Mouse (Mus musculus): ENCODE data around the gene Angptl4. TPM values are rescaled to one million over a fixed set of nuclear protein-coding genes. Genes with fewer than 3 reads are reported as not detected.
"Not testable (repeated sequence)": the region's sequence is repeated elsewhere in the genome, so short reads cannot be mapped to it uniquely, and the experiment has no call there.

The Angptl4 gene
- polyA plus RNA-seq, 1 experiment from 2014 or later, result 20.6 TPM

- ATAC-seq (ENCODE audit: low FRiP score), result no peak
- Histone ChIP-seq H3K4me2 (no peak overlapping the region), H3K4me3 (ENCODE audit: low read depth, low read length) (no peak overlapping the region), H3K4me1 (ENCODE audit: control insufficient read depth, insufficient read depth, low read length) (peaks cover 29% of the 10 kb centered on the region), H3K9ac (ENCODE audit: low read length) (no peak overlapping the region; the same call in 1 of the 2 replicates), H3K9me3 (ENCODE audit: control insufficient read depth, low read length) (no peaks in the 10 kb centered on the region), H3K27ac (ENCODE audit: low read depth, low read length) (no peak overlapping the region), H3K27me3 (ENCODE audit: control insufficient read depth, insufficient read depth, low read length) (no peaks in the 10 kb centered on the region), H3K36me3 (ENCODE audit: control insufficient read depth, insufficient read depth, low read length) (no peaks in the 10 kb centered on the region; the same call in 1 of the 2 replicates)
- DNase-seq (ENCODE audit: low spot score, missing footprints), result peak; percentile 78
- 82% methylated on average over 10 of the region's 10 CpGs for WGBS
Measured at GRCm38 (mm10) chr17:33755418-33756107, 26.1 kb downstream of the Angptl4 start.

- H3K4me1 ChIP-seq (ENCODE audit: control insufficient read depth, insufficient read depth, low read length), result peaks cover 29% of the 10 kb centered on the region
- H3K4me3 ChIP-seq (ENCODE audit: low read depth, low read length), result no peak overlapping the region
- peak; percentile 74 for DNase-seq (ENCODE audit: low spot score, missing footprints)
- ATAC-seq (ENCODE audit: low FRiP score), result no peak
- no peak overlapping the region for H3K27ac ChIP-seq (ENCODE audit: low read depth, low read length)
- no peaks in the 10 kb centered on the region for H3K9me3 ChIP-seq (ENCODE audit: control insufficient read depth, low read length)
- no peaks in the 10 kb centered on the region for H3K27me3 ChIP-seq (ENCODE audit: control insufficient read depth, insufficient read depth, low read length)
- H3K36me3 ChIP-seq (ENCODE audit: control insufficient read depth, insufficient read depth, low read length), result peaks cover 2% of the 10 kb centered on the region; the same call in 1 of the 2 replicates
- H3K4me2 ChIP-seq, result no peak overlapping the region
- no peak overlapping the region for H3K9ac ChIP-seq (ENCODE audit: low read length)
- 71% methylated on average over 1 of the region's 1 CpGs for WGBS
Measured at GRCm38 (mm10) chr17:33754656-33755055, 27.0 kb downstream of the Angptl4 start.

GRCm38 (mm10) chr17:33752297-33752696 is 29.3 kb downstream of the Angptl4 start:
- Histone ChIP-seq H3K27ac (ENCODE audit: low read depth, low read length) (no peak overlapping the region), H3K4me1 (ENCODE audit: control insufficient read depth, insufficient read depth, low read length) (peaks cover 14% of the 10 kb centered on the region), H3K27me3 (ENCODE audit: control insufficient read depth, insufficient read depth, low read length) (no peaks in the 10 kb centered on the region), H3K4me2 (no peak overlapping the region), H3K4me3 (ENCODE audit: low read depth, low read length) (no peak overlapping the region), H3K9me3 (ENCODE audit: control insufficient read depth, low read length) (no peaks in the 10 kb centered on the region), H3K36me3 (ENCODE audit: control insufficient read depth, insufficient read depth, low read length) (peaks cover 18% of the 10 kb centered on the region), H3K9ac (ENCODE audit: low read length) (no peak overlapping the region)
- no peak for ATAC-seq (ENCODE audit: low FRiP score)
- peak; percentile 41 for DNase-seq (ENCODE audit: low spot score, missing footprints)
- WGBS, result 94% methylated on average over 2 of the region's 2 CpGs

- no peaks in the 10 kb centered on the region for H3K9me3 ChIP-seq (ENCODE audit: control insufficient read depth, low read length)
- H3K9ac ChIP-seq (ENCODE audit: low read length), result no peak overlapping the region
- no peaks in the 10 kb centered on the region for H3K27me3 ChIP-seq (ENCODE audit: control insufficient read depth, insufficient read depth, low read length)
- H3K4me1 ChIP-seq (ENCODE audit: control insufficient read depth, insufficient read depth, low read length), result peaks cover 5% of the 10 kb centered on the region; the same call in 1 of the 2 replicates
- no peak overlapping the region for H3K27ac ChIP-seq (ENCODE audit: low read depth, low read length)
- H3K4me2 ChIP-seq, result no peak overlapping the region
- DNase-seq (ENCODE audit: low spot score, missing footprints) (no peak), ATAC-seq (ENCODE audit: low FRiP score) (no peak)
- peaks cover 18% of the 10 kb centered on the region for H3K36me3 ChIP-seq (ENCODE audit: control insufficient read depth, insufficient read depth, low read length)
- H3K4me3 ChIP-seq (ENCODE audit: low read depth, low read length), result no peak overlapping the region
Measured at GRCm38 (mm10) chr17:33751181-33751580, 30.4 kb downstream of the Angptl4 start.

- Histone ChIP-seq H3K27me3 (ENCODE audit: control insufficient read depth, insufficient read depth, low read length) (no peaks in the 10 kb centered on the region), H3K4me3 (ENCODE audit: low read depth, low read length) (no peak overlapping the region), H3K27ac (ENCODE audit: low read depth, low read length) (no peak overlapping the region), H3K4me1 (ENCODE audit: control insufficient read depth, insufficient read depth, low read length) (no peaks in the 10 kb centered on the region), H3K9me3 (ENCODE audit: control insufficient read depth, low read length) (no peaks in the 10 kb centered on the region), H3K4me2 (no peak overlapping the region), H3K36me3 (ENCODE audit: control insufficient read depth, insufficient read depth, low read length) (peaks cover 21% of the 10 kb centered on the region), H3K9ac (ENCODE audit: low read length) (no peak overlapping the region)
- ATAC-seq (ENCODE audit: low FRiP score) (no peak), DNase-seq (ENCODE audit: low spot score, missing footprints) (peak; percentile 62)
- WGBS, result 98% methylated on average over 5 of the region's 5 CpGs
Measured at GRCm38 (mm10) chr17:33749451-33749850, 32.2 kb downstream of the Angptl4 start.

- Histone ChIP-seq H3K4me1 (ENCODE audit: control insufficient read depth, insufficient read depth, low read length) (no peaks in the 10 kb centered on the region), H3K27me3 (ENCODE audit: control insufficient read depth, insufficient read depth, low read length) (no peaks in the 10 kb centered on the region), H3K9me3 (ENCODE audit: control insufficient read depth, low read length) (no peaks in the 10 kb centered on the region), H3K27ac (ENCODE audit: low read depth, low read length) (no peak overlapping the region), H3K4me3 (ENCODE audit: low read depth, low read length) (no peak overlapping the region), H3K4me2 (no peak overlapping the region), H3K9ac (ENCODE audit: low read length) (no peak overlapping the region), H3K36me3 (ENCODE audit: control insufficient read depth, insufficient read depth, low read length) (peaks cover 21% of the 10 kb centered on the region)
- DNase-seq (ENCODE audit: low spot score, missing footprints) (peak; percentile 73), ATAC-seq (ENCODE audit: low FRiP score) (no peak)
- WGBS, result 83% methylated on average over 2 of the region's 2 CpGs
Measured at GRCm38 (mm10) chr17:33746011-33746410, 35.6 kb downstream of the Angptl4 start.

- no peaks in the 10 kb centered on the region for H3K27me3 ChIP-seq (ENCODE audit: control insufficient read depth, insufficient read depth, low read length)
- H3K9me3 ChIP-seq (ENCODE audit: control insufficient read depth, low read length), result no peaks in the 10 kb centered on the region
- 86% methylated on average over 5 of the region's 5 CpGs for WGBS
- ATAC-seq (ENCODE audit: low FRiP score) (no peak), DNase-seq (ENCODE audit: low spot score, missing footprints) (peak; percentile 80)
- no peak overlapping the region for H3K4me3 ChIP-seq (ENCODE audit: low read depth, low read length)
- no peaks in the 10 kb centered on the region for H3K4me1 ChIP-seq (ENCODE audit: control insufficient read depth, insufficient read depth, low read length)
- H3K27ac ChIP-seq (ENCODE audit: low read depth, low read length), result no peak overlapping the region
- no peak overlapping the region for H3K4me2 ChIP-seq
- H3K36me3 ChIP-seq (ENCODE audit: control insufficient read depth, insufficient read depth, low read length), result peaks cover 20% of the 10 kb centered on the region
- no peak overlapping the region for H3K9ac ChIP-seq (ENCODE audit: low read length)
Measured at GRCm38 (mm10) chr17:33744686-33745384, 36.8 kb downstream of the Angptl4 start.

GRCm38 (mm10) chr17:33742420-33742819 is 39.2 kb downstream of the Angptl4 start:
- H3K36me3 ChIP-seq (ENCODE audit: control insufficient read depth, insufficient read depth, low read length), result 0 out of 2 replicates have a peak, but pooled peaks cover 2% of the 10 kb centered on the region
- no peaks in the 10 kb centered on the region for H3K4me1 ChIP-seq (ENCODE audit: control insufficient read depth, insufficient read depth, low read length)
- H3K27me3 ChIP-seq (ENCODE audit: control insufficient read depth, insufficient read depth, low read length), result no peaks in the 10 kb centered on the region
- WGBS, result 91% methylated on average over 1 of the region's 1 CpGs
- H3K4me3 ChIP-seq (ENCODE audit: low read depth, low read length), result no peak overlapping the region
- ATAC-seq (ENCODE audit: low FRiP score) (no peak), DNase-seq (ENCODE audit: low spot score, missing footprints) (peak; percentile 51)
- H3K9ac ChIP-seq (ENCODE audit: low read length), result no peak overlapping the region
- no peak overlapping the region for H3K27ac ChIP-seq (ENCODE audit: low read depth, low read length)
- H3K9me3 ChIP-seq (ENCODE audit: control insufficient read depth, low read length), result no peaks in the 10 kb centered on the region
- H3K4me2 ChIP-seq, result no peak overlapping the region

- H3K9ac ChIP-seq (ENCODE audit: low read length); DNase-seq (ENCODE audit: low spot score, missing footprints); ATAC-seq (ENCODE audit: low FRiP score); H3K27me3 ChIP-seq (ENCODE audit: control insufficient read depth, insufficient read depth, low read length); H3K9me3 ChIP-seq (ENCODE audit: control insufficient read depth, low read length); H3K36me3 ChIP-seq (ENCODE audit: control insufficient read depth, insufficient read depth, low read length); H3K4me1 ChIP-seq (ENCODE audit: control insufficient read depth, insufficient read depth, low read length); H3K4me2 ChIP-seq; H3K27ac ChIP-seq (ENCODE audit: low read depth, low read length); H3K4me3 ChIP-seq (ENCODE audit: low read depth, low read length): not testable (repeated sequence)
- WGBS, result 88% methylated on average over 10 of the region's 10 CpGs
Measured at GRCm38 (mm10) chr17:33733526-33733925, 48.1 kb downstream of the Angptl4 start.

Data from midbrain, embryonic 11.5 days (tissue).